Mouse (Mus musculus): ENCODE data around the gene Bckdhb. TPM values are rescaled to one million over a fixed set of nuclear protein-coding genes. Genes with fewer than 3 reads are reported as not detected.

The Bckdhb gene
- polyA plus RNA-seq, 1 experiment from 2014 or later: 66.3 TPM

GRCm38 (mm10) chr9:84130338-84130737 lies 205.4 kb downstream of the Bckdhb start:
- H3K4me3 ChIP-seq (ENCODE audit: low read depth, low read length): no peak overlapping the region
- no peaks in the 10 kb centered on the region for H3K9me3 ChIP-seq (ENCODE audit: control insufficient read depth, low read length)
- H3K27me3 ChIP-seq (ENCODE audit: control insufficient read depth, insufficient read depth, low read length): no peaks in the 10 kb centered on the region
- ATAC-seq (ENCODE audit: insufficient number of reproducible peaks, low FRiP score, low TSS enrichment, low read depth) (no peak), DNase-seq (ENCODE audit: low spot score) (no peak)
- no peak overlapping the region for H3K9ac ChIP-seq (ENCODE audit: low read length)
- H3K36me3 ChIP-seq (ENCODE audit: control insufficient read depth, insufficient read depth, low read length): no peaks in the 10 kb centered on the region
- no peaks in the 10 kb centered on the region for H3K4me1 ChIP-seq (ENCODE audit: control insufficient read depth, insufficient read depth, low read length)
- 86% methylated on average over 6 of the region's 6 CpGs for WGBS
- H3K4me2 ChIP-seq (ENCODE audit: low read depth, severe bottlenecking): no peak overlapping the region
- no peak overlapping the region for H3K27ac ChIP-seq (replicated peaks; ENCODE audit: low read depth, low read length)

- DNase-seq (ENCODE audit: low spot score) (no peak), ATAC-seq (ENCODE audit: insufficient number of reproducible peaks, low FRiP score, low TSS enrichment, low read depth) (no peak)
- WGBS: 77% methylated on average over 12 of the region's 12 CpGs
- no peaks in the 10 kb centered on the region for H3K36me3 ChIP-seq (ENCODE audit: control insufficient read depth, insufficient read depth, low read length)
- no peak overlapping the region for H3K9ac ChIP-seq (ENCODE audit: low read length)
- no peaks in the 10 kb centered on the region for H3K9me3 ChIP-seq (ENCODE audit: control insufficient read depth, low read length)
- H3K27ac ChIP-seq (replicated peaks; ENCODE audit: low read depth, low read length): no peak overlapping the region
- no peaks in the 10 kb centered on the region for H3K27me3 ChIP-seq (ENCODE audit: control insufficient read depth, insufficient read depth, low read length)
- H3K4me2 ChIP-seq (ENCODE audit: low read depth, severe bottlenecking): no peak overlapping the region
- no peak overlapping the region for H3K4me3 ChIP-seq (ENCODE audit: low read depth, low read length)
- H3K4me1 ChIP-seq (ENCODE audit: control insufficient read depth, insufficient read depth, low read length): no peaks in the 10 kb centered on the region
These were observed 210.1 kb downstream of the Bckdhb start for GRCm38 (mm10) chr9:84135062-84135461.

GRCm38 (mm10) chr9:84137192-84137591 lies 212.2 kb downstream of the Bckdhb start:
- Histone ChIP-seq H3K9me3 (ENCODE audit: control insufficient read depth, low read length) (no peaks in the 10 kb centered on the region), H3K36me3 (ENCODE audit: control insufficient read depth, insufficient read depth, low read length) (no peaks in the 10 kb centered on the region), H3K4me3 (ENCODE audit: low read depth, low read length) (no peak overlapping the region), H3K4me1 (ENCODE audit: control insufficient read depth, insufficient read depth, low read length) (no peaks in the 10 kb centered on the region), H3K4me2 (ENCODE audit: low read depth, severe bottlenecking) (no peak overlapping the region), H3K27ac (replicated peaks; ENCODE audit: low read depth, low read length) (no peak overlapping the region), H3K27me3 (ENCODE audit: control insufficient read depth, insufficient read depth, low read length) (no peaks in the 10 kb centered on the region), H3K9ac (ENCODE audit: low read length) (no peak overlapping the region)
- WGBS: 92% methylated on average over 6 of the region's 6 CpGs
- no peak for ATAC-seq (ENCODE audit: insufficient number of reproducible peaks, low FRiP score, low TSS enrichment, low read depth)
- no peak for DNase-seq (ENCODE audit: low spot score)

- Histone ChIP-seq H3K4me2 (ENCODE audit: low read depth, severe bottlenecking) (no peak overlapping the region), H3K4me3 (ENCODE audit: low read depth, low read length) (no peak overlapping the region), H3K4me1 (ENCODE audit: control insufficient read depth, insufficient read depth, low read length) (no peaks in the 10 kb centered on the region), H3K9me3 (ENCODE audit: control insufficient read depth, low read length) (no peaks in the 10 kb centered on the region), H3K27ac (replicated peaks; ENCODE audit: low read depth, low read length) (no peak overlapping the region), H3K27me3 (ENCODE audit: control insufficient read depth, insufficient read depth, low read length) (no peaks in the 10 kb centered on the region), H3K9ac (ENCODE audit: low read length) (no peak overlapping the region), H3K36me3 (ENCODE audit: control insufficient read depth, insufficient read depth, low read length) (no peaks in the 10 kb centered on the region)
- ATAC-seq (ENCODE audit: insufficient number of reproducible peaks, low FRiP score, low TSS enrichment, low read depth): no peak
- no peak for DNase-seq (ENCODE audit: low spot score)
- WGBS: 93% methylated on average over 2 of the region's 2 CpGs
These were observed 223.2 kb downstream of the Bckdhb start for GRCm38 (mm10) chr9:84148124-84148523.

Other genes with a start within 250 kb of the Bckdhb start
- 20.2 and 21.1 TPM in 2 replicates for gene Elovl4, start 118.9 kb upstream of the Bckdhb start, polyA plus RNA-seq (2014; fragmentation: Nextera tagmentation; extraction: Ambion mirVana)
- gene Ttk, start 90.5 kb upstream of the Bckdhb start, polyA plus RNA-seq (2014; fragmentation: Nextera tagmentation; extraction: Ambion mirVana): 55.8 and 56.8 TPM in 2 replicates

Data from limb, embryonic 11.5 days (tissue).